Mouse (Mus musculus) left cerebral cortex, postnatal 36 days (tissue): ENCODE data around the gene Smarcal1. TPM values are rescaled to one million over a fixed set of nuclear protein-coding genes. Genes with fewer than 3 reads are reported as not detected.

Experiments
- DNase-seq, 2 experiments: peaks; one replicate each; pipeline ENCODE4 v3.0.0; 2021 to 2022; ENCODE audit warnings: low spot score in 2 of 2, mixed read lengths in 1 of 2
- intact Hi-C: fragments of 180-260 bp; cut with DNase I; formaldehyde crosslinking; loops from one replicate; pipeline ENCODE4 v1.15.1; 2025
- total RNA-seq, 2 experiments: library from RNA; stranded (reverse); gene quantifications; 2 replicates each; pipeline ENCODE4 v1.2.3; 2021

Gene Smarcal1
- total RNA-seq, 2 experiments from 2014 or later = 62.2 to 64.9 TPM

- DNase-seq = no peak
- intact Hi-C loops = no loop called here
Observed at GRCm38 (mm10) chr1:72585971-72586875, 3.2 kb downstream of the Smarcal1 start.

- DNase-seq = no peak
- intact Hi-C loops = no loop called here
Observed at GRCm38 (mm10) chr1:72587532-72587931, 4.5 kb downstream of the Smarcal1 start.

- no peak for DNase-seq
- intact Hi-C loops = no loop called here
Observed at GRCm38 (mm10) chr1:72588763-72589162, 5.7 kb downstream of the Smarcal1 start.

GRCm38 (mm10) chr1:72590636-72591035 is 7.6 kb downstream of the Smarcal1 start:
- intact Hi-C loops = no loop called here

GRCm38 (mm10) chr1:72592350-72592749 is 9.3 kb downstream of the Smarcal1 start:
- no peak for DNase-seq
- intact Hi-C loops = no loop called here

More at GRCm38 (mm10) chr1:72590636-72591035, 7.6 kb downstream of the Smarcal1 start:
- DNase-seq = no peak

GRCm38 (mm10) chr1:72593340-72593951 is 10.4 kb downstream of the Smarcal1 start:
- peak; percentile 79 to 81 for DNase-seq
- intact Hi-C loops = no loop called here

- DNase-seq = no peak
- intact Hi-C loops = no loop called here
Observed at GRCm38 (mm10) chr1:72595686-72596085, 12.6 kb downstream of the Smarcal1 start.

GRCm38 (mm10) chr1:72596231-72596630 is 13.2 kb downstream of the Smarcal1 start:
- intact Hi-C loops = no loop called here
- no peak for DNase-seq

GRCm38 (mm10) chr1:72599146-72600101 is 16.4 kb downstream of the Smarcal1 start:
- DNase-seq = no peak
- intact Hi-C loops = no loop called here

GRCm38 (mm10) chr1:72600778-72601177 is 17.7 kb downstream of the Smarcal1 start:
- DNase-seq = no peak
- intact Hi-C loops = no loop called here

- intact Hi-C loops = no loop called here
Observed at GRCm38 (mm10) chr1:72601233-72601632, 18.2 kb downstream of the Smarcal1 start.

GRCm38 (mm10) chr1:72602186-72602585 is 19.1 kb downstream of the Smarcal1 start:
- intact Hi-C loops = no loop called here
- DNase-seq = no peak

More at GRCm38 (mm10) chr1:72601233-72601632, 18.2 kb downstream of the Smarcal1 start:
- DNase-seq = no peak

- no peak for DNase-seq
- intact Hi-C loops = no loop called here
Observed at GRCm38 (mm10) chr1:72602803-72603202, 19.8 kb downstream of the Smarcal1 start.

- intact Hi-C loops = no loop called here
- DNase-seq = no peak
Observed at GRCm38 (mm10) chr1:72606186-72606673, 23.2 kb downstream of the Smarcal1 start.

- intact Hi-C loops = no loop called here
- DNase-seq = no peak
Observed at GRCm38 (mm10) chr1:72609129-72609528, 26.1 kb downstream of the Smarcal1 start.

GRCm38 (mm10) chr1:72609887-72610877 is 27.1 kb downstream of the Smarcal1 start:
- intact Hi-C loops = no loop called here
- DNase-seq = no peak

GRCm38 (mm10) chr1:72612172-72612571 is 29.1 kb downstream of the Smarcal1 start:
- no peak for DNase-seq
- intact Hi-C loops = no loop called here

- intact Hi-C loops = no loop called here
Observed at GRCm38 (mm10) chr1:72635221-72635620, 52.2 kb downstream of the Smarcal1 start.

More at GRCm38 (mm10) chr1:72635221-72635620, 52.2 kb downstream of the Smarcal1 start:
- DNase-seq = no peak
